Mouse (Mus musculus) lung, adult 2 months (tissue): ENCODE results near the gene Begain. TPM values are rescaled to one million over a fixed set of nuclear protein-coding genes. Genes with fewer than 3 reads are reported as not detected.

Source experiments
- DNase-seq: peaks from one replicate; pipeline ENCODE4 v3.0.0; 2022
- H3K4me1 ChIP-seq: fragments of 200-500 bp; 2 replicates; pipeline ENCODE4 v1.6.1; 2011; ENCODE audit warnings: low read length; ENCODE audit not compliant: control insufficient read depth, insufficient read depth
- H3K4me3 ChIP-seq: fragments of 200-500 bp; replicated peaks from 2 replicates; pipeline ENCODE3; 2011; ENCODE audit warnings: low read depth, mild to moderate bottlenecking, control low read depth, low read length; ENCODE audit errors: extremely low read depth
- CTCF ChIP-seq: fragments of 200-500 bp; IDR thresholded peaks from 2 replicates; pipeline ENCODE4 v1.5.1; 2011; ENCODE audit warnings: mild to moderate bottlenecking, low read length, control low read depth; ENCODE audit not compliant: insufficient read depth
- POLR2A ChIP-seq: fragments of 200-500 bp; IDR thresholded peaks from 2 replicates; pipeline ENCODE4 v1.6.1; 2011; ENCODE audit warnings: low read depth, mild to moderate bottlenecking, control low read depth, low read length, borderline replicate concordance; ENCODE audit errors: extremely low read depth
- WGBS: fragments of 180-500 bp; shearing (Covaris S2); methylation state at CpG from one replicate; pipeline ENCODE4 v1.1.7; 2018; 5-methylcytosine and 5-hydroxymethylcytosine counted together
- polyA plus RNA-seq: library from polyadenylated mRNA; depleted of rRNA; stranded (reverse); fragments of >200 nt; gene quantifications from 2 replicates; pipeline ENCODE4 v1.2.3, GENCODE M21; 2012

Gene Begain
- polyA plus RNA-seq, 1 experiment: 8.3 TPM

DNA sequence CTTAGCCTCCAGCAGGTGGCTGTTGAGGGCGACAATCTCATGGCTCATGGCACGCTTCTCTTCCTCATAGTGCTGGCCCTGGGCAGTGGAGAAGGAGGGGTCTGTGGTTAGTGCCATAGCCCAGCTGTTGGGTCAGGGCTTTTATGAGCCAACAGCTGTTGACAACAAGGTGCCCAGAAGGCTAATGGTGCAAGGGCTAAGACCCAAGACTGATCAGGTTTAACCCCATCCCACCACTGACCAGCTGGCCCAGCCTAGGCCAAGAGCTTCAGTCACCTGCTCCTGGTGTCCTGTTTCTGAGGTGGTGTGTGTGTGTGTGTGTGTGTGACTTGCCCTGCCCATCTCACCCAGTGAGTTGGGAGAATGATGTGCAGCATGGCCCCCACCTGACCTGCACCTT is 31.0 kb downstream of the Begain start:
- 88% methylated on average over 2 of the region's 2 CpGs for WGBS

DNA sequence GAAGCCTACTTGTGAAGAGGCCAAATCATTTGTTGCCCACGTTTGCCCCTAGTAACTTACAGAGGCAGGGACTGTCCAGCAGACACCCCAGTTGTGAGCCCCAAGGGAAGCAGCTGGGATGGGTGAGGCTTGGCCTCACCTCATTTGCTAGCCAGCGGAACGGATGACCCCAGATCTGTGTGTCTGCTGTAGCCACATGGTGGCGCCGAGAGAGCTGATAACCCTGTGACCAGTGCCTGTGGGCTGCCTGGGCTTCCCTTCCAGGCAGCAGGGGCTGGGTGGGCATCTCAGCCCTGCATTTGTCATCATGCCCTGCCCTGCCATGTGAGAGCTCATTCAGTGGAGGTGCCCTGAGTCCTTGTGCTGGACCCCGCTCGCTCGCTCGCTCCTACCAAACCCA is 44.2 kb downstream of the Begain start:
- DNase-seq: no peak
- no peak overlapping the region for H3K4me3 ChIP-seq
- WGBS: 61% methylated on average over 9 of the region's 9 CpGs
- H3K4me1 ChIP-seq: no peaks in the 10 kb centered on the region
- TF ChIP-seq CTCF: no peak

More for the DNA sequence above, 31.0 kb downstream of the Begain start:
- H3K4me1 ChIP-seq: no peaks in the 10 kb centered on the region
- TF ChIP-seq CTCF (no peak), POLR2A (no peak)
- DNase-seq: no peak
- H3K4me3 ChIP-seq: no peak overlapping the region

DNA sequence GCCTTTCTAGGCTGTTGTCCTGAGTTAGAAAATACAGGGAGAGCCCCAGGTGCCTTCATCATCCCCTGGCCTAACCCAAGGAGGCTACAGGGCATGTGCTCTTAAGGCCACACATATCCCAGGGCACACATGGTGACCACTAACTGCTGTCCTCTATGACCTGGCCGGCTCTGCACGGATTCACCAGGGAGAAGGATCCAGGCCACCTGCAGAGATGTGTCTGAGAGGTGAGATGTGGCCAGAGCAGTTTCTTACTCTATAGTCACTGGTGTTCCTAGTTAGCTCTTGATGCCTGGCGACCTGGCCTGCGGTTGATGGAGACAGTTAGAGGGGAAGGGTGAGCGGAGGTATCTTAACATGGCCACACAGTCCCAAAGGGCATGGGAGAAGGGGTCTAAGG is 45.1 kb downstream of the Begain start:
- no peak for TF ChIP-seq POLR2A
- no peak for TF ChIP-seq CTCF

DNA sequence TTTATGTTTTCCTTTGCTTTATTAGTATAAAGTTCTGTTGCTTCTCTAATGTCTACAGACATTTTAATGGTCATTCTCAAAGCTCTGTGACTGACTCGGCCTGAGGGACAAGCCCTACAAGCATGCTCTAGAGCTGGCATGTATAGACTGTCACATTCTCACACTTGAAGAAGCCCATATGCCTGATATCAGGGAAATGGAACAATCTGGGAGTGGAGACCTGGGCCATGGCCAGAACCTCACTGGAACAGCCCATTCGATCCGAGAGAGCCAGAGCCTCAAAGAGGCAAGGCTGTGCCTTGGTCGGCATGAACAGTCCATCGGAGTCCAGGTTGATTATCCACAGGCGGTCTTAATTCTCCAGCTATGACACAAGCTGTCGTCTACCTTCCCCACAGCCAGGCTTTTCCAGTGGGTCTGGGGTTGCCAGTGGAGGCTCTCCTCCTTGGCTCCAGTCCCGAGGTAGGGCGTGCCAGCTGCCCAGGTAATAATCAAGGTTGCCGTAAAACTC is 45.8 kb downstream of the Begain start:
- TF ChIP-seq CTCF (no peak), POLR2A (no peak)
- 79% methylated on average over 10 of the region's 10 CpGs for WGBS
- no peaks in the 10 kb centered on the region for H3K4me1 ChIP-seq
- no peak for DNase-seq
- H3K4me3 ChIP-seq: no peak overlapping the region

More for the DNA sequence above, 45.1 kb downstream of the Begain start:
- no peak overlapping the region for H3K4me3 ChIP-seq
- no peak for DNase-seq
- H3K4me1 ChIP-seq: no peaks in the 10 kb centered on the region
- 84% methylated on average over 5 of the region's 5 CpGs for WGBS

DNA sequence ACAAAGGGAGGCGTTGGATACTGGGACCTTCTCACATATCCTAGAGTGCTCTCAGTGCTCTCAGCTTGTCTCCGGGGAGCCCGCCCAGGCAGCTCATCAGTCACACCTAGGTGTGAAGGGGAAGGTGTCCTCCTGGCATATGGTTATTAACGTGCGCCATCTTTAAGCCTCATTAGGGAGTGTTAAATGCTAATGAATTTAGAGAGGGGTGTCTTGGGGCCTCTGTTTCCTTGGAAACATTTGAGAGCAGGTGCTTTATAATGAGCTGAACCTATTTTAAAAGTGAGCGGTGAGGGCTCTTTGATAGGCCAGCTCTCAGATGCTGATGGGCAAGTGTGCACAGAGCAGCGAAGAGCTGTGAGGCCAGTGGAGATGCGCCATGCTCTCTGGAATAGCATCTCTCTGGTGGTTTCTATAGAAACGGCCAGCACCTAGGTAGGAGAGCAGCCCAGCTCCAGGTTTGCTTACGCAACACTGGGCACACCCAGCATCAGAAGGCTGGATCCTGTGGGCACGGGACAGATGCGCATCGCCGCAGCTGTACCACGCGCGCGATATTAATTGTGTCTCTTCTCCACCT is 57.9 kb downstream of the Begain start:
- TF ChIP-seq POLR2A (no peak), CTCF (no peak)
- no peak for DNase-seq
- Histone ChIP-seq H3K4me3 (no peak overlapping the region), H3K4me1 (no peaks in the 10 kb centered on the region)
- WGBS: 85% methylated on average over 18 of the region's 18 CpGs

DNA sequence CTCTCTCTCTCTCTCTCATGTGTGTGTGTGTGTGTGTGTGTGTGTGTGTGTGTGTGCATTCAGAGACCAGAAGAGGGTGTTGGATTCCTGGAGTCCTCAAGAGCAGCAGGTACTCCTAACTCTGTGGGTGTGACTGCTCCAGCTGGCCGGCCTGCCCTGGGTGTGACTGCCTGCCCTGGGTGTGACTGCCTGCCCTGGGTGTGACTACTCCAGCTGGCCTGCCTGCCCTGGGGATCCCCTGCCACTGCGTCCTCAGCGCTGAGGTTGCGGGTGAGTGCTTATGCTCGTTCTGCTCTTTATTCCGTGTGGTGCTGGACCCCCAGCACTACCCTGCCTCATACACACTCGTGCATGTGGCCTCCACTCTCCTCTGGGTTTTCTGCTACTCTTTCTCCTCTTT is 65.0 kb downstream of the Begain start:
- 62% methylated on average over 7 of the region's 7 CpGs for WGBS
- DNase-seq: no peak
- no peak overlapping the region for H3K4me3 ChIP-seq
- no peak for TF ChIP-seq CTCF
- no peak for TF ChIP-seq POLR2A
- H3K4me1 ChIP-seq: no peaks in the 10 kb centered on the region

DNA sequence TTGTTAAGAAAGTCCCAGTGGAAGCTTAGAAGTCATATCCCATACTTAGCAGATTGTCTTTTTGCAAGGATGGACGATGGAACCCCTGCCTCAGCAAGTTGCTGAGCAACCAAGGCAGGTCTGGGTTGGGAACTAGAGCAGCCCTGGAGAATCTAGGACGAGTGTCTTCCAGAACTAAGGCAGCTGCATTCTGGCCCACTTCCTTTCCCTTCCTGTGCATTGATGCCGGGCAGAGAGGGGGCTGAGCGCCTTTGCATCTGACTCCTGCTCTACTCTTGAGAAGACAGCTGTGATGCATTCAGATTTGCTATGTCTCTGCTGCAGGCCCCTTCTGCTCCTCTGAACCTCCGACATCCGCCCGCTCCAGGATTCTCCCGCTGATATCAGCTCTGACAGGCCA is 70.8 kb downstream of the Begain start:
- H3K4me3 ChIP-seq: no peak overlapping the region
- DNase-seq: no peak
- 85% methylated on average over 8 of the region's 8 CpGs for WGBS
- no peaks in the 10 kb centered on the region for H3K4me1 ChIP-seq
- TF ChIP-seq POLR2A (no peak), CTCF (no peak)

DNA sequence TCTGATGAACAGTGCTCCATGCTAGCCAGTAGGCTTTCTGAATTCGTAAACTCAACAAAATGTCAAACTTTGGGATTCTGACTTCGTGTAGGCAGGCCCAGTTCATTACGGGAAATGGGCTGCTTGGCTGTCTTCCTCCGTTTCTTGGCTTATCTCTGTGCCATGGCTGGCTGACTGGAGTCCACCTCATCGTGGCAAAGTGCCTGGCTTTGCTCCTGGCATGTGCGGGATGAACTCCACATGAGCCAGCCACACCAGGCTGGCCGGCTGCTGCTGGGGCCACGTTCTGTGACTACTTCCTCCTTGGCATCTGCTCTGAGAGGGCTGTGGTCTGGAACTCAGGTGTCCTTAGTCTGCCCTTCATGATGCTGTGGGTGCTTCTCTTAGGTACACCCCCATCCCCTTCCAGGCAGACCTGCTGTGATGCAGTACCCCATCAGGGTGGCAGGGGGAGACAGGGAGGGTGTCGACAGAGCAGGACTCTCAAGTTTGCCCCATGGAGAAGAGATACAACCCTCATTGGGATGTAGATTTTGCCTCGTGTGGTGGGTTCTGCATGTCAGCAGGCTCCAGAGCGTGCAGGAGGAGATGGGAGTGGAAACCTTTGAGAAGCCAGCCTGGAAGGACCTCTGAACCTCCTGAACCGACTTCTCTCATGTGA is 71.9 kb downstream of the Begain start:
- no peak for DNase-seq
- TF ChIP-seq POLR2A: no peak
- TF ChIP-seq CTCF: no peak
- WGBS: 84% methylated on average over 12 of the region's 12 CpGs
- H3K4me3 ChIP-seq: no peak overlapping the region
- no peaks in the 10 kb centered on the region for H3K4me1 ChIP-seq

DNA sequence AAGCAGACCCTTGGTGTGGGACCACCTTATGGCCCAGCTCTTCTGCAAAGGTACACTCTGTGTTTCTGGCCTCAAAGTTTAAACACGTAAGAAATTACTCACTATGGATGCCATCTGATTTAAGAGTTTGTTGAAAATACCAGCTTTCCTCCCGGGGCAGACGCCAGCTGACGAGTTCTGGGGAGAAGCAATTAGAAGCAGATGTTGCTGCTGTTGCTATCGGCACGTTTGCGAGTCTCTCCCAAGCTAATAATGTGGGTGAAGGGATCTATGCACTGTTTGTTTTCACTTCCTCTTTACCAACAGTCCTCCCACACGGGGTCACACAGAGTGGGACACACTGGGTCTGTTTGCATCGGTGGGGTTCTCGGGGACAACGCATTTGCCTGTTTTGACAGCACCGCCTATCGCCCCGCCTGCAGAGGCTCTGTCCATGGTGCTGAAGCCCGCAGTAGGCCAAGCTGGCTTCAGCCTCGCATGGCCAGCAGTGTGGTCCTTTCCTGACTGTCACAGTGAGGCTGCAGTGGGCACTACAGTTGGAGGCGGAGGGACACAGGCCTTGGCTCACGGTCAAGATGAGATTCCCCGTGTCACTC is 73.5 kb downstream of the Begain start:
- TF ChIP-seq CTCF (no peak), POLR2A (no peak)
- peak; percentile 67 for DNase-seq
- no peak overlapping the region for H3K4me3 ChIP-seq
- 6% methylated on average over 19 of the region's 19 CpGs for WGBS
- H3K4me1 ChIP-seq: 0 out of 2 replicates have a peak, but pooled peaks cover 2% of the 10 kb centered on the region

DNA sequence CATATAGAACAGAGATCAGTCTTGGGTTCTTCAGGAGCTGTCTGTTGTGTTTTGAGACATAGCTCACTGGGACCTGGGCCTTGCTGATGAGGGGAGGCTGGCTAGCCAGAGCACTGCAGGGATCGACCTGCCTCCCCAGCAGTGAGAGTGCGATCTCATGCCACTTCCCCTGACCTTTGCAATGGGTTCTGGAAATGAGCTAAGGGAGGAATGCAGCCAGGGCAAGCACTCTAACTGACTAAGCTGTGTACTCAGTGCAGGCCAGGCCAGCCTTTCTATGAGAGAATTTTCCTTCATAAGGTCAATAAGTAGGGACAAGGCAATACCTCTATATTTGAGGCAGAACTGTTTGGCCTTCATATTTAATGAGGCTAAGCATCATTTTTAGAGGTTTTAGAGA is 75.0 kb downstream of the Begain start:
- DNase-seq: no peak
- Histone ChIP-seq H3K4me1 (0 out of 2 replicates have a peak, but pooled peaks cover 2% of the 10 kb centered on the region), H3K4me3 (no peak overlapping the region)
- WGBS: 42% methylated on average over 2 of the region's 2 CpGs
- TF ChIP-seq POLR2A (no peak), CTCF (no peak)
